Mouse (Mus musculus) myocyte (in vitro differentiated cells): ENCODE data around the gene Lst1.

Source experiments
- E2F4 ChIP-seq: IDR thresholded peaks from one replicate; pipeline ENCODE4 v1.6.1; 2011; ENCODE audit warnings: mild to moderate bottlenecking, control low read depth, moderate library complexity; ENCODE audit not compliant: insufficient read depth
- MAX ChIP-seq: IDR thresholded peaks from one replicate; pipeline ENCODE4 v1.6.1; 2011; ENCODE audit warnings: low read depth, mild to moderate bottlenecking, control low read depth
- MYOG ChIP-seq, 3 experiments: IDR thresholded peaks; one replicate each; pipeline ENCODE4 v1.6.1; 2011; ENCODE audit warnings: control low read depth in 2 of 3, low read depth in 2 of 3, mild to moderate bottlenecking in 2 of 3; ENCODE audit not compliant: insufficient read length in 2 of 3, control insufficient read depth in 1 of 3, insufficient read depth in 1 of 3
- POLR2A ChIP-seq: IDR thresholded peaks from one replicate; pipeline ENCODE4 v1.6.1; 2011; ENCODE audit warnings: low read depth, mild to moderate bottlenecking, control low read depth, moderate library complexity; ENCODE audit not compliant: insufficient read length
- TCF12 ChIP-seq: IDR thresholded peaks from one replicate; pipeline ENCODE4 v1.6.1; 2011; ENCODE audit warnings: mild to moderate bottlenecking, control low read depth; ENCODE audit not compliant: poor library complexity, insufficient read depth, severe bottlenecking
- USF1 ChIP-seq: IDR thresholded peaks from one replicate; pipeline ENCODE4 v1.6.1; 2011; ENCODE audit warnings: low read depth, mild to moderate bottlenecking, control low read depth, moderate library complexity

- no peak for TF ChIP-seq MAX
- TF ChIP-seq POLR2A = no peak
- TF ChIP-seq MYOG (IDR thresholded peaks at IDR 0.05; ENCODE audit: control insufficient read depth in 1 of 3, insufficient read depth in 1 of 3, insufficient read length in 2 of 3, low read depth in 2 of 3) = no peak
- no peak for TF ChIP-seq TCF12
- TF ChIP-seq USF1 = no peak
- no peak for TF ChIP-seq E2F4
Measured at GRCm38 (mm10) chr17:35163326-35164081, 24.7 kb downstream of the Lst1 start.
